Mouse (Mus musculus): Measurements from ENCODE around the gene Sdr39u1.

Sdr39u1 gene

DNA sequence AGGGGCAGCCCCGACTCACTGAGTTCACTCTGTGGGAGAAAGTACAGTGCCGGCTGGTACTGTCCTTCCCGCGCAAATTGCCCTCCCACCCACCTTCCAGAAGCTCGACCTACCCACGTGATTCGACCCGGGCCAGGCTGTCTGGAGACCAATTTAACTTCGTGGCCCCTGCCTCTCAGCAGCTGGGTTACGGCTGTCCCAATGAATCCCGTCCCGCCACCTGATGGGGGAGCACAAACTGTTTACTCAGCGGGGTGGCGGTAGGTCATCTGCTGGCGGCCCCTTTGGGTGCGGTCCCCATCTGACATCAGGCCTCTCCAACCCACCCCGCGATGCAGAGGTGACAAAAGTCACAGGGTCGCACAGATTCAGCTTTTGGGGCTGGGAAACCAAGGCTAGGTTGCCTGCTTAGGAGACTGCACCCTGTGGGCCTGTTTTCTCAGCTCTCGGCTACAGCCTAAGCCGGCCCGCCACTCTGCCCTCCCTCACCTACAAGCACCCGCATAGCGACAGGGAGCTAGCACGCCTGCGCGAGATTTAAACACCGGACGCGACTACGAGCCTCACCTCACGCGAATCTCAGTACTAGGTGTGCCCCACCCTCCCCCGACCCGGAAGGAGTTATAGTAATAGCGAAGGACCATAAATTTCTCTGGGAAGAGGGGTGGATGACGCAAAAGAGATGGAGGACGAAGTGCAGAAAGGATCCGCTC, at the start of gene Sdr39u1:
TSS of gene Sdr39u1 (minus strand) at position 593 of the 713 bp plus-strand sequence.
- peak; percentile 31 for DNase-seq (ENCODE audit: low spot score)

DNA sequence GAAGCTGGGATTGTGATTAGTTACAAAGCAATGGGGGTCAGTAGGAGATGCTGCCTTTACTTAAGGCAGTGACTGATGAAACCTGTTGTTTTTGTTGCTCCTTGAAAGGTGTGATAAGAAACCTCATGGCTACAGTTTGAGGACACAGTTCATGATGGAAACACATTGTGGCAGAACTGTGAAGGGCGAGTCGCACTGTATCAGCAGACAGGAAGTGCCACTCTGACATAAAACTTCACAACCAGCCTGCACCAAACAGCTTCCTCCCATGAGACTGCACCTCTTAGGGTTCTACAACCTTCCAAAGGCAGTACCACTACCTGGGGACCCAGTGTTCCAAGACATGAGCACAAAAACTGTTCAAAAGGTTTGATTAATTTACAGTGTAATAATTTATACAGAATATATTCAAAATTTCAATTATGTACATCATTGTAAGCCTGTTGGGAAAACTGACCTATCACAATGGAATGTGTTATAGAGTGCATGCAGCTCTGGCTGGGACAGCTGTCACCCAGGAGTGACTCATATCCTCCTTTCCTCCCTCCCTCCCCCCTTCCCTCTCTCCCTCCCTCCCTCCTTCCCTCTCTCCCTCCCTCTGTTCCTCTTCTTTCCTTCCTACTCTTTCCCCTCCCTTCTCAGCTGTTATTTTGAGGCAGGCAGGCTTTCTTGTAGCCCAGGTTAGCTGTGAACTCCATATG, 46.3 kb upstream of the Sdr39u1 start:
- DNase-seq (ENCODE audit: low spot score): no peak

DNA sequence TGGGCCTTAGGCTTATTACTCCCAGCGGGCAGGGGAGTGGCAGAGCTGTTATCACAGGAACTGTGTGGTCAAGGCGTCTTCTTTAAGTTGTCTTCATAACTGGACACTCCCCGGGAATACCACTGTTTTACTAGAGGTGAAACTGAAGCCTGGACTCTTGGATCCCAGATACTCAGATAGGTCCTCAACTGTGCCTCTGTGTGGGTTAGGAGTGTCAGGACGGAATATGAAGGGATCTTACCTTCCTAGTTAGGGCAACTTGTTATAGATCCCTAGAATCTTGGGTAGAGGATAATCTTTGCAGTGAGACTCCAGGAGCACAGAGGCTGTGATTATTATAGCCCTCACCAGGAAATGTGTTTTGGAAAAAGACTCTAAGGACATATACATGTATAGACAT, 44.5 kb upstream of the Sdr39u1 start, which contains the start of gene Cma1:
TSS of gene Cma1 (minus strand) at position 101 of the 400 bp plus-strand sequence.
- no peak for DNase-seq (ENCODE audit: low spot score)

DNA sequence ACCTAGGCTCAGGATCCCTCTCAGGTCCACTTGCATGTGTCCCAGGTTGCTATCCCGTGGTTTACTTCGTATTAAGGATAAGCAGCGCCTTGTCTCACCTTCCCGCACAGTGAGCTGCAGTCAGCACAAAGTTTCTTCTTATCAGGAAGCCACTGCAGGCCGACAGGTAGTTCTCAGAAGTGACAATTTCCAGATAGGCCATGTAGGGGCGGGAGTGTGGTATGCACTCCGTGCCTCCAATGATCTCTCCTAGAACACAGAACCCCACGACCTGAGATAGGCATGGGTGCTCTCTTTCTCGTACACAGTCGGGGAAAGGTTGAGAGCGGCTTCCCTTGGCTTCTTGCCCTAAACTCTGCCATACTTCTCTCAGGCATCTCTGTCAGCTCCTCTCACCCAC, 43.5 kb upstream of the Sdr39u1 start:
- DNase-seq (ENCODE audit: low spot score): no peak

DNA sequence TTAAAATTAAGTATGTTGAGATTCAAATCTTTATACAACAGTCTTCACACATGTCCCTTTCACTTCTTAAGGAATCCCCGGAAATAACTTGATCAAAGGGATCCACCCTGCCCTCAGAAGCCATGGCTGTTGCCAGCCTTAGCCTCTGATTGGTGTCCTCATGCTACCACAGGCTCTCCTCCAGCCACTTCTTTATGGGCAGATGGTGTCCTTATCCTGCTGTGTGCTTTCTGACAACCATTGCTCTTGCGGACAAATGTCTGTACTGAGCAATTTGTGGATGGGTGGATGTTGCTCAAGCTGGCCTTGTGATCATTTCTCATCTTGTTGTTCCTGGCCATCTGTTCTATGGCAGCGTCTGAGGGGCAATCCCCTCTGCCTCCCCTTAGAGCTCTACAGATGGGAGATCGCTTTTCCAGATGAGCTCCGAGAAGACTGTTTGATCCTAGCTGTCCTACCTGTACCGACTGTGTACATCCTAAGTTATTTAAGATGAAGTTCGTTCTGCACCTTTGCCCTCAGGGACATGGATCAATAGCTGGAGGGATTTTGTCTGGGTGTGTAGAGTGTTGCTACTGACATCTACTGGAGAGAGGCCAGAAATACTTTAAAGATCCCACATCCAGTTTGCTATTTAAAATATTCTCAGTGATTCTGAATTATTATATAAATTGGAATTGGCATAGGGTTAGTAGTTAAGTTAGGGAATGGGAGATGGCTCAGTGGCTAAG, 40.1 kb upstream of the Sdr39u1 start:
- DNase-seq (ENCODE audit: low spot score): no peak

DNA sequence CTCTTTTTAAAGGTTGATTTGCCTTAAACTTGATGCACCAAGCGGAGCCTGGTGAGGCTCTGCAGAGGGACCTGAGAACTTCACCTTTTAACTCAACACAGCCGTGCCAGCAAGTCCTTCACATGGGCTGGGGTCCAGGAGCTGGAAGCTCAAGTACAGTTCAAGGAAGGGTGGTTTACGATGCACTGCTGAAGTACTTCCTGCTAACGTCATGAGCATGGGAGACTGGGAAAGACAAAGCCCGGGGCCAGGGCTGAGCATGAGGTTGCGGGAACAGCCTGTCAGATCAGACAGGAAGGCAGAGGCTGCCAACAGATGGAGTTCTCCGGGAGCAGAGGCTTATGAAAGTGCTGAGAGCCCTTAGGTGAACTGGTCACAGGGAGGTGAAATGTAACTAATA, 33.5 kb upstream of the Sdr39u1 start:
- no peak for DNase-seq (ENCODE audit: low spot score)

DNA sequence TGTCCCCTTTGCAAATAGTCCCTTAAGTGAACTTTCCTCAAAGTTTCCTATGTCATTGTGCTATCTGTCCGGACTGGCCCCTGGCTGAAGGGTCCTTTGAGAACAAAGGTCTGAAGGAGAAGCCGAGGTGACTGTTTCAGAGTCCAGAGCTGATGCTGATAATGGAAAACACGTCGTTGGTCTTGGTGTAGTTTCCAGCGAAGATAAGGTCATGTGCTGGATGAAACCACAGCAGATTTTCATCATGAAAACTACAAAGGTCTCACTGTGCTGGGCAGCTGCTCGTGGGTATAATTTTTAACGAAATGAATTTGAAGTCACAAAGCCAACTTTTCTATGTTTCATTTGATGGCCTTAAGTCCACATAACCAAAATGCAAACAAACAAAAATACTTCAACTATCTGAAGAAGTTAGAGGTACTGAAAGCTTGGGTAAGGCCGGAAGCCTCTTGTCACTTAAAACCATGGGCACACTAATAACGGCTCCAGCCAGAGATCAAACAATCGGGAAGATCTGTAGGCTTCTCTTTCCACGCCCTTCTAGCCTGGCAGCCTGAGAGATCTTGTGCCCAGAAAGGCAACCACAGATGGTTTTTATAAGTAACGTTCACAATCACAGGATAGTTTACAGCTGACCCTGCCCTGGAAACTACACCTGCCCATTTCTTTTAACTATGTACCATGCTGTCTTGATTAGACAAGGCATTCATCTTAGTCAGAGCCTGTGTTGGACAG, 29.3 kb upstream of the Sdr39u1 start:
- no peak for DNase-seq (ENCODE audit: low spot score)

DNA sequence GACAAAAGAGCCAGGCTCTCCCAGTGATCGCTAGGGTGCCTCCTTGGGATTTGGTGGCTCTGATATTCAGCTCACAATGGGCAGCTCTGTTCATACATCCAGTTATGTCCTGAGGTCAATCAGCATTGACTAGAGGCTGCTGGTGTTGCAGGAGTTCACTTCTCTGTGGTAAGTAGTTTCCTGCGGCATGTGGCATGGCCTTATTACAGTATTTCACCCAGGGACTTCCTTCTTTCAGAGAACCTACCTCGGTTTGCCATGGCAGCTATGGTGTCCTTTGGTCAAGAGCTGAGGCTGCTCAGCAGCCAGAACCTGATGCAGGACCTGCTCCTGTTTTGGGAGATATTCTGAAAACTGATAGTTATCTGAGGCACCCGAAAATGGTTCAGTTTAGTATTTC, 26.8 kb upstream of the Sdr39u1 start:
- DNase-seq (ENCODE audit: low spot score): no peak

DNA sequence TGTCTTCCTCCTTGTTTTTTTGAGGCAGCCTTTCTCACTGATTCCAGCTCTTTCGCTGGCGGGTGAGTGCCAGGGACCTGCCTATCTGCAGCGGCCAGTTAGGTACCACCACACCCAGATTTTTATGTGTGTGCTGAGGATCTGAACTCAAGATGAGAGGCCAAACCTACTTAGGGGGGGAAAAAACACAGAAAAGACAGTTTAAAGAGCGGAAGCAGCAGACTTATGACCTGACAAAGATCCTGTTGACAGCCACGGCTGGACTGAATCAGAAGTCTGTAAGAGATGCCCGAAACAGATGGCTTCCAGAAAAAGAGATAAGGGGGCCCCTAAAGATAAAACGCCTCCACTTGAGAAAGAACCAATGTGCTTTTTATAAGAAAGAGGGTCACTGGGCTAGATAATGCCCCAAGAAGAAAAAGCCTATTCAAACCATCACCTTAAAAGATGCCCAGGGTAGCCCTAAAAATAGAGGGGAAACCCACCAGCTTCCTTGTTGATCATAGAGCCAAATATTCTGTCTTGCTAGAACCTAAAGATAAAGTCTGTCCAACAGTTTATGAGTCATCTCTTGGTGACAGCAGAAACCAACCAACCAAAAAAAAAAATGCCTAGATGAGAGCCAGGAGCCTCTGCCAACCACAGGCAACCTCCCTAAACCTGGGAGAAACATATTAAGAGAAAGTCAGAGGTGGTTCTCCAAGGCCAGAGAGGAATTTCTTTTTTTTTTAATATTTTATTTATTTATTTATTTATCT, 22.6 kb upstream of the Sdr39u1 start:
- DNase-seq (ENCODE audit: low spot score): no peak

DNA sequence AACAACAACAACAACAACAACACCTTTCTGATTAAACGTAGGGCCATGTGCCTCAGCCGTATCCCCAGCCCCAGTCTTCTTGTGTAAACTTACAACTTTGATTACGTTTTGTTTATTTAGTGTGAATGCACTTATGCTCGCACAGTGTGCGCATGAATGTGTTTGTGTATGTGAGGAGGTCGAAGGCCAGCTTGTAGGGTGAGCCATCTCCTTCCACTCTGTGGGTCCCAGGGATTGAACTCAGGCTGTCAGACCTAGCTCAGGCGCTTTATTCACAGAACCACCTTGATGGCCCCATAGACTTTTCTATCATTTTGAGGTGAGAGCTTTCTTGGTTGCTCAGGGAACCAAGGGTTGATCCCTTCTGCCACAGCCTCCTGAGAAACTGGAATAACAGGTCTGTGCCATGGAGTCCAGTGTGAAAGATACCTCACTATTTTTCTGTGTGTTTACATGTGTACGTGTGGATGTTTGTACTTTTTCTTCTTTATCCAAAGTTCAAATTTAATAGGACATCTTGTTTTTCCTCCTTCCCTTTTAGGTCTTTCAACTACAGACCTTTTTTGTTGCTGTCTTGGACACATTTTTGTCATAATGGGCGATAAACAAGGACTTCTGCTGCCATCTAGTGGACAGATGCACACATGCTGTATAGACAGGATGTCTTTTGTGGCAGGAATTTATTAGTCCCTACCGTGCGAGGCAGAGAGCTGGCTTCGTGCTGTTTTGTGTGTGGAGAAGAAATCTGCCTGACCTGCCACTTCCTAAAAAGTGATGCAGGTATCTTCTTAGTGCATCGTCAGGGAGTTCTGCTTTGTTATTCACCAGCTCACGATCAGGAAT, 18.4 kb upstream of the Sdr39u1 start:
- peak; percentile 87 for DNase-seq (ENCODE audit: low spot score)

DNA sequence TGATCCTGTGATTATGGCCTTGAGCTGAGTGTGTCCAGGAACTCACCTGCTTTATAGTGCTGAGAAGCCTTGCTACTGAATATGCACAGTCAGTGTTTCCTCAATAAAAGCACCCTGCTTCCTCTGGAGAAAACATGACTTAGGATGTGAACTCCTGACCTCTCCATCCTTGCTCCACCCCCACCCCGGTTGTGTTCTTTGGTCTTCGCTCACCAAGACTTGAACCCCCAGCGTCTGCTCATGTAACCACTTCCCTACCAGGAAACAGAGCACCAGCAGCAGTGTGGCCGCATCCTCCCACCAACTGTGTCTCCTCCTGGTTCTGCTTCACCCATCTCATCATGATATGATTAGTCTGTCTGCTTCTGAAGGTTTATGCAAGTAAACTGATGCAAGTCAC, 13.3 kb upstream of the Sdr39u1 start:
- DNase-seq (ENCODE audit: low spot score): no peak

DNA sequence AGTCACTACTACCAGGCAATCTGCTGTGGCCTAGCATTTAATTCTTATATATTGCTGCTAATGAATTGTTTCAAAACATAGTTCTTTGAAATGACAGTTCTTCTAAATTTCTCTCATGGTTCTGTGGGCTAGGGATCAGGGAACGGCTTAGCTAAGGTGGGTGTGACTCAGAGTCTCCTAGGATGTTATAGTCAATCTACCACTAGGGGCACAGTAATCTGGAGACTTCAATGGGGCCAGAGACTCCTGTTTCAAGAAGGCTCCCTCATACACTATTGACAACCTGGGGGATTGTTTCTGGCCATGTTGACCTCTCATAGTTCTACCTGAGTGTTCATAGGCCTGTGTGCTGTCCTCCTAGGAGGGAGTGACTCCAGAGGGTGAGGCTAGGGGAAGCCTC, 5.4 kb upstream of the Sdr39u1 start:
- DNase-seq (ENCODE audit: low spot score): no peak

DNA sequence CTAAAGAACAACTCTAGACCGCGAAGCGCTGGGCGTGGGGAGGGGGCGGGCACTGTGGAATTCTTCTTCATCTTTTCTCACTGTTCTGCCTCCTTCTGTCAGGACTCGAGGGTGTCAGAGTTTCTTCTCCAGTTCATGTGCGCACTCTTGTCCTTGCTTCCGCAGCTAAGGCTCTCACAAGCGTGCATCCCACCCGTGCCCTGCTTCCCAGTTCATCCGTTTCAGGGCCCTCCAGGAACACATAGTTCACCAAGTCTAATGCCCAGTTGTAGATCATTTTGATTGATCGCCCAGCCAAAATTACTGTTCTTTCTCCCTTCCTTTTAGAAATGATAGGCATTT, 292 bp upstream of the Sdr39u1 start:
- no peak for DNase-seq (ENCODE audit: low spot score)

DNA sequence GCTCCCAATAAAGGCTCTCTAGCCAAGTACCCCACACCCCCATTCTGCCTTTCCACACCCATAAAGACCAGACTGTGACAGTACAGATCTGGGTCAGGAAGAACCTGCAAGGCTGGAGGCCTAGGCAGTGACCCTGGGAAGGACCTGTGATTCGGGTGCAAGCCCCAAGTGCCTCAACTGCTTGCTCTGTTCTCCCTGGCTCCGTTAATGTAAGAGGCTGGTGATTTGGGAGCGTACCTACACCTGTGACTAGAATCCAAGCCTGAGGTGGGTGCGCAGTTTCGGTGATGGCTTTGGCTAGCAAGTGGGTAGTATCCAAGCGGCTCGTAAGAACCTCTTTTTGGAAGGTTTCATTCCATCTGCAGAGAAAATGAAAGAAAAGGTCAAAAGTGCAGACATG, 1.1 kb downstream of the Sdr39u1 start:
- DNase-seq (ENCODE audit: low spot score): no peak

DNA sequence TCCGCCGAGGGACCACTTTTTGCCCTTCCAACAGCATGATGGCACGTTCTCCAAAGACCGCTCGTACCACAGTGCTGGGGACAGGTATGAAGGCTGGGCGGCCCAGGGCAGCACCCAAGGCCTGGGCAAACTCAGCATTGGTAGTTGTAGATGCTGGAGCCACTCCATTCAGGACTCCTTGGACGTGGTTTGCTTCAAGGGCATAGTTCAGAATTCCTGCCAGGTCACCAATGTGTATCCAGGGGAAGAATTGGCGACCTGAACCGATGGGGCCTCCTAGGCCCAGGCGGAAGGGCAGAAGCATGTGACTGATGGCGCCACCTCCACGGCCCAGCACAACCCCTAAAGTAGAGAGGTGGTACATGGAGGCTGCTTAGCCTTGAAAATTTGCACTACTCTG, 2.4 kb downstream of the Sdr39u1 start:
- DNase-seq (ENCODE audit: low spot score): no peak

DNA sequence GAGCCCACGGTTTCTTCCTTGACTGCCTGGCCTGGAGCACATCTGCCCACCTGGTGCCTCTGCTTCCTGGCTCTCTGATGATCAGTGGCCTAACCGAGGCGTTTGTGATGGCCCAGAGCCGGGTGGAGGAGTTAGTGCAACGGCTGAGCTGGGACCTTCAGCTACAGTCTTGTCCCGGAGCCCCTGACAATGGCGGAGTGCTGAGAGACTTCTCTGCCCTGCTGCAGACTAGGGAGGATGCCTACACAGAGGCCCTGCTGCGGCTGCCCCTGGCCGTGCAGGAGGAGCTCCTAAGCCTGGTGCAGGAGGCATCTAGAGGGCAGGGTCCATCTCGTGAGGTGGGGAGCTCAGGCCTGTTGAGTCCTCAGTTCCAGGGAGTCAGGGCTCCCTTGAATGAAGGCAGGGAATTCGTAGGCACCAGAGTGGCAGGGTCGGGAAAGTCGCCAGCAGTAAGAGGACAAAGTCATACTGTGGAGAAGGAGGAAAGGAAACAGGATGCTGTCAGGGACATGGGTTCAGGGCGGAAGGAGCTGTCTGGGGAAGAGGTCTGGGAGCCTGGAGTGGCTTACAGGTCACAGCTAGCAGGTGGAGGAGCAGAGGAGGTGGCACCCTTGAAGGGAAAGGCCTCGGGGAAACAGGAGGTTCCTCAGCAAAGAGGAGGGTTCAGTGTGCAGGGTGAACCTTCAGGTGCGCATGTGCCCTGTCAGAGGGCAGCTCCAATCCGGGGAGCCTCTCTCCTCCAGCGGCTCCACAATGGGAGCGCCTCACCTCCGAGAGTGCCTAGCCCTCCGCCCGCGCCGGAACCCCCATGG, 13.3 kb downstream of the Sdr39u1 start:
- DNase-seq (ENCODE audit: low spot score): no peak

DNA sequence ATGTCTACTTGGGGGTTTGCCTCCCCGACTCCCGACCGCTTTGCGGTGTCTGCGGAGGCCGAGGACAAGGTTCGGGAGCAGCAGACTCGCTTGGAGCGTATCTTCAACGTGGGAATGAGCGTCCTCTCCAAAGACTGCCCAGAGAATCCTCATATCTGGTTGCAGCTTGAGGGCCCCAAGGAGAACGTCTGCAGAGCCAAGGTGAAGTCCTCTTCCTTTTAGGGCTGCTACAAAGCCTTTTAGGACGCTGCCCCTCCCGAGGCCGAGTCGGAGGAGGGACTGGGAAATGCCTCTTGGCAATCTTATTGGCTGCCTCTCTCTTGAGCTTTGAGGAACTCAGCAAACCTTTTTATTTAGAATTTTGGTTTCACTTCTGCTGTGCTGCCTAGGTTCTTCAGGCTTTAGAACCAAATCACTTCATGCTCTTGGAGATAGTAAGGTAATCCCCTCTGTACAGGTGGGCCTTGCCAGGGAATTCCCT, 14.3 kb downstream of the Sdr39u1 start:
- DNase-seq (ENCODE audit: low spot score): no peak

DNA sequence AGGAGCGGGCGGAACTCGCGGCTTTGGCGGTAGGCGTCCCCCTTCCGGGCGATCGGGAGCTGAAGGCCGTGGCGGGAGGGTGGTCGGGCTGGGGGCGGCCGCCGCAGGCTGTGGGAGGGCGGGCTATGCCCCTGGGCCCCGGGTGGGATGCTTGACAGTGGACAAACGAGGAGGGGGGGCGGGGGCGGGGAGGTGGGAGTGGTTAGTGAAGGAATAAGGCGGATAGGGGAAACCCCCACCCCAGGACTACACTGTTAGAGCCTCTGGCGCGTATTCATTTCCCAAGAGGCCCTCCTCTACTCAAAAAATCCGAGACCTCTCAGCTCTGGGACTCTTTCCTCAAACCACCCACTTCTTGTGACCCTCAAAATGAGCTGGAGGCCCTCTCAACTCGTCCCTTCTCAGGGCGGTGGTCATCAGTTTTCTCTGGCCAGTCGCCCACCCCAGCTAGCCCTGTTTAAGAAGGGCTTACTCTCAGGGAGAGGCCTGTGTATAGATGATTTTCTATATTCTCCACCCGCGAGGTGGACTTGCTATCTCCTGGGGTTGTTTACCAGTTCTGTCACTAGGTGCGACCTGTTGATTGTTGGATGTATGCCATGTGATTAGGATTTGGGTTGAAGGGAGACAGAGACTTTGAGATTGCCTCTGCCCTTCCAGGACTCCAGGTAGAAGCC, 14.8 kb downstream of the Sdr39u1 start:
- DNase-seq (ENCODE audit: low spot score): no peak

DNA sequence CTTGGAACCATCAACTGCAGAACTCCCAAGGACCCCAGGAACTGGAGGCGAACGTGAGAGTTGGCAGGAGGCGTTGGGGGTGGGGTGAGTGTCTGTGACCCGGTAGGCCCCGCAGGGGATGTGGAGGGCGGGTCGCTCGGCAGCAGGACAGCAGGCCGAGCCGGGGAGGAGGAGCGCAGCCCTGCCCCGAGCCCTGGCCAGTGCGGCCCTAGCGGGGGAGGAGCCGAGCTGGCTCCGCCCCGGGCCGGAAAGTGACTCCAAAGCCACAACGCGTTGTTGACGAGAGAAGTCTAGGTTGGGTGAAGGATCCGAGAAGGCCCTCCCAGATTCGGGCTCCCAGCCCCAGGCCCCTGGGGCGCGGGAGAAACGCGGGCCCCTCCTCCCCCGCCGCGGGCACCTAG, 15.4 kb downstream of the Sdr39u1 start, which contains the start of gene Khnyn:
TSS of gene Khnyn (plus strand) at position 235 of the 401 bp plus-strand sequence.
- peak; percentile 50 for DNase-seq (ENCODE audit: low spot score)

Data from layer of hippocampus, adult 9-10 months (tissue).